Mouse (Mus musculus) stomach, embryonic 16.5 days (tissue): ENCODE data around the gene Nhp2. TPM values are rescaled to one million over a fixed set of nuclear protein-coding genes. Genes with fewer than 3 reads are reported as not detected.

Source experiments
- ATAC-seq: fragments of 200-750 bp; cut with Nextera tagmentation; 2 replicates; pipeline ENCODE4 v1.8.0; 2017; ENCODE audit warnings: moderate number of reproducible peaks, moderate TSS enrichment; ENCODE audit not compliant: insufficient read depth, low FRiP score
- H3K27ac ChIP-seq: fragments of 300-500 bp; sonication (generic); 2 replicates; pipeline ENCODE4 v1.5.1; 2014; ENCODE audit warnings: low read length
- H3K27me3 ChIP-seq: fragments of 300-500 bp; sonication (generic); 2 replicates; pipeline ENCODE4 v1.6.1; 2014; ENCODE audit warnings: low read length, control low read depth, mixed read lengths; ENCODE audit not compliant: control insufficient read depth, insufficient read depth
- H3K36me3 ChIP-seq: fragments of 300-500 bp; sonication (generic); 2 replicates; pipeline ENCODE4 v1.6.1; 2014; ENCODE audit warnings: low read length; ENCODE audit not compliant: control insufficient read depth, insufficient read depth
- H3K4me1 ChIP-seq: fragments of 300-500 bp; sonication (generic); 2 replicates; pipeline ENCODE4 v1.6.1; 2014; ENCODE audit warnings: low read length, control low read depth, mixed read lengths; ENCODE audit not compliant: control insufficient read depth, insufficient read depth
- H3K4me2 ChIP-seq: fragments of 300-500 bp; sonication (generic); 2 replicates; pipeline ENCODE4 v1.6.1; 2014; ENCODE audit warnings: low read depth, low read length, mixed read lengths
- H3K4me3 ChIP-seq: fragments of 300-500 bp; sonication (generic); replicated peaks from 2 replicates; pipeline ENCODE4 v1.5.1; 2014; ENCODE audit warnings: mild to moderate bottlenecking, low read length
- H3K9ac ChIP-seq: fragments of 300-500 bp; sonication (generic); 2 replicates; pipeline ENCODE4 v1.6.1; 2014; ENCODE audit warnings: low read length
- H3K9me3 ChIP-seq: fragments of 300-500 bp; sonication (generic); replicated peaks from 2 replicates; pipeline ENCODE4 v1.6.1; 2016; ENCODE audit warnings: low read length, control low read depth; ENCODE audit not compliant: control insufficient read depth
- WGBS: fragments of 180-500 bp; shearing (Covaris S2); extraction: QIAGEN DNeasy Blood & Tissue Kit; methylation state at CpG from one replicate; pipeline ENCODE4 v1.1.7; 2014; 5-methylcytosine and 5-hydroxymethylcytosine counted together
- polyA plus RNA-seq: library from polyadenylated mRNA; unstranded; fragments of >200 nt; fragmentation: Nextera tagmentation; extraction: Ambion mirVana; gene quantifications from 2 replicates; pipeline ENCODE4 v1.2.1, GENCODE M21; 2015

Nhp2 gene
- polyA plus RNA-seq, 1 experiment from 2014 or later, result 138 TPM

DNA sequence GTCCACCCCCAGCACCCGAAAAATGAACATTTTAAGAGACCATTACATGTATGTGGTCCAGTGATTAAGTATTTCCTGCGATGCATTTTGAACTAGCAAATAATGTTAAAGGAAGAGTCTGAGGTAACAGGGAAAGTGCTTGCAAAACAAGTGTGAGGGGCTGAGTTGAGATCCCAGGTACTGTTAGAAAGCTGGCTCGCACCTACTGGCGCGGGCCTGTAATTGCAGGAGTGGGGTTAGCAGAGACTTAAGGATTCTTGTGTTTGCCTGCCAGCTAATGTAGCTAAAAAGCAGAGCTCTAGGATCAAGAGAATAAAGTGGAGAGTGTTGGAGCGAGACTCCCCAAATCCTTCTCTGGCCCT, 16.8 kb downstream of the Nhp2 start:
- Histone ChIP-seq H3K4me2 (peak overlapping the region; percentile 72), H3K9ac (peak overlapping the region; percentile 81), H3K9me3 (no peaks in the 10 kb centered on the region), H3K27me3 (no peaks in the 10 kb centered on the region), H3K27ac (peak overlapping the region; percentile 88), H3K4me1 (peaks cover 10% of the 10 kb centered on the region), H3K4me3 (peak overlapping the region; percentile 68), H3K36me3 (no peaks in the 10 kb centered on the region)
- 4% methylated on average over 6 of the region's 6 CpGs for WGBS
- peak; percentile 42; the same call in 1 of the 2 replicates for ATAC-seq

DNA sequence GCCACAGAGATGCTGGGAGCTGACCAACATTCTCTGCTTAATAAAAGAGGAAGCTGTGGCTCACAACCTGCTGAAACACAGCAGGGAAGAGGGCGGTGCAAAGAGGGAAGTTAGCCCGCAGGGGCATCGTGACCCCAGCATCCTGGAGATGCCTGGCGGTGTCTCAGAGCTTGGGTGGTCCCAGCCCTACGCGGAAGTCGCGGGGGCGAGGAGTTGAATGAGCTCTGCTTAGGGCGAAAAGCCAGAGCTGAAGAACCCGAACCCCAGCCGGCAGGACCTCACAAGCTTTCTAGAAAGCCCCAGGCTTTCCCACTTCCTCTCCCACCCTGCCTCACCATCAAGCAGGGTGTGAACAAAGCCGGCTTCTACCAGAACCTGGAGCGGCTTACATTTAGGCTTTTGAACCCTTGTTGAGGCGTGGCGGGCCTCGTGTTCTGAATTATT, 18.5 kb downstream of the Nhp2 start:
- Histone ChIP-seq H3K27ac (peak overlapping the region; percentile 74), H3K4me3 (peak overlapping the region; percentile 25)

DNA sequence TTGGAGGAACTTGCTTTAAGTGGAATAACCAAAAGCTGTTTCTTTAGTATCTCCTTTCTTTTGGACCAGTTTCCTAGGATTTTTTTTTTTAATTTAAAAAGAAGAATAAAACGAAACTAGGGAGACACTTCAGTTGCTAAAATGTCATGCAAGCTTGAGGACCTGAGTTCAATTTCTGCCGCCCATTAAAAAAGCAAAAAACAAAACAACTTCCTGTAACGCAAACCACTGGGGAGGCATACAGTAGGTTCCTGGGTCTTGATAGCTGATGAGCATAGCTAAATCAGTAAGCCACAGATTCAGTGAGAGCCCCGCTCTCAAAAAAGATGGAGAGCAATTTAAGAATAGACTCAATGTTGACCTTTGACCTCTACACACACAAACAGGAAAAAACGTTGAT, 19.0 kb downstream of the Nhp2 start:
- no peak for ATAC-seq
- no peak overlapping the region; the same call in 1 of the 2 replicates for H3K4me3 ChIP-seq
- 0 out of 2 replicates have a peak overlapping the region, but pooled peaks have one; percentile 74 for H3K27ac ChIP-seq
- peak overlapping the region; percentile 50 for H3K4me2 ChIP-seq
- 69% methylated on average over 5 of the region's 5 CpGs for WGBS
- no peak overlapping the region for H3K9ac ChIP-seq
- H3K4me1 ChIP-seq, result peaks cover 10% of the 10 kb centered on the region
- H3K9me3 ChIP-seq, result no peaks in the 10 kb centered on the region
- no peaks in the 10 kb centered on the region for H3K36me3 ChIP-seq
- H3K27me3 ChIP-seq, result no peaks in the 10 kb centered on the region

More for the DNA sequence above, 18.5 kb downstream of the Nhp2 start:
- Histone ChIP-seq H3K4me2 (peak overlapping the region; percentile 50), H3K9me3 (no peaks in the 10 kb centered on the region), H3K4me1 (peaks cover 10% of the 10 kb centered on the region), H3K9ac (peak overlapping the region; percentile 60), H3K27me3 (no peaks in the 10 kb centered on the region), H3K36me3 (no peaks in the 10 kb centered on the region)
- ATAC-seq, result no peak
- 7% methylated on average over 17 of the region's 17 CpGs for WGBS

DNA sequence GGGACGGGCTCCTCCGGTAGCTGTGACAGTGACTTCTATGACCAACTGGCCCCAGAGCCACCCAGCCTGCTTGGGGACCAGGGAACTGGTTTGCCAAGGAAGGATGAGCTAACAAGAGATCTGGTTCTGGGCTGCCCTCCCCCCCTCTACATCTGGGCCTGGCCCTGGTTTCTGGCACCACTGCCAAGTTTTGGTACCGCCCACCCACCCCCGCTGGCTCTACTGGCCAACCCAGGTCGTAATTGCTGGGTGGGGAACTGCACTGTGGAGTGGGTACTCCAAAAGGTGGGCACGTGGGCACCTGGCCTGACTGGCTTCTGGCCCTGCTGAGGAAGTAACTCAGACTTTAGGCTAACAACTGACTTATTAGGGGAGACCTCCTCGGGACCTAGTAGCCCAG, 21.2 kb downstream of the Nhp2 start:
- no peak overlapping the region for H3K4me2 ChIP-seq
- 81% methylated on average over 7 of the region's 7 CpGs for WGBS
- no peaks in the 10 kb centered on the region for H3K36me3 ChIP-seq
- H3K9me3 ChIP-seq, result no peaks in the 10 kb centered on the region
- no peak overlapping the region for H3K27ac ChIP-seq
- H3K4me3 ChIP-seq, result no peak overlapping the region
- no peaks in the 10 kb centered on the region for H3K27me3 ChIP-seq
- peaks cover 14% of the 10 kb centered on the region for H3K4me1 ChIP-seq
- no peak; the same call in 1 of the 2 replicates for ATAC-seq
- H3K9ac ChIP-seq, result no peak overlapping the region; the same call in 1 of the 2 replicates

DNA sequence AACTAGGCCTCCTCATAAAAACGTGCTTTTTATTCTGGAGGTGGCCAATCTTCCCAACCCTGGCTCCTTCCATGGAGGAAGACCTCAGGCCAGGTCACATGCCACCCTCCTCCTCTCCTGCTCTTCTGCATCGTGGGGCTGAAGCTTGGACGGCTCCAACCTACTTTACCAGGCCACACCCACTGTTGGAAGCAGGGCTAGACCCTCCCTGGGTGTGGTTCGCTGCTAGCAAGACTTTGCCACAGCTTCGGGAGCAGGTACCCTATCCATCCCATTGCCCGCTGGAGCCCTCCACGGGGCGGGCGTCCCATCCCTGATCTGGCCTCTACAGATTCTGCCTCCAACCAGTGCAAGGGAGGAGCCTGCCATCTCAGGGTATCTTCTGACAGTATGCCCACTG, 23.7 kb downstream of the Nhp2 start:
- Histone ChIP-seq H3K27me3 (no peaks in the 10 kb centered on the region), H3K36me3 (no peaks in the 10 kb centered on the region), H3K4me3 (no peak overlapping the region), H3K4me2 (no peak overlapping the region), H3K27ac (no peak overlapping the region), H3K9me3 (no peaks in the 10 kb centered on the region), H3K4me1 (peaks cover 11% of the 10 kb centered on the region), H3K9ac (no peak overlapping the region)
- 63% methylated on average over 9 of the region's 9 CpGs for WGBS
- ATAC-seq, result no peak

DNA sequence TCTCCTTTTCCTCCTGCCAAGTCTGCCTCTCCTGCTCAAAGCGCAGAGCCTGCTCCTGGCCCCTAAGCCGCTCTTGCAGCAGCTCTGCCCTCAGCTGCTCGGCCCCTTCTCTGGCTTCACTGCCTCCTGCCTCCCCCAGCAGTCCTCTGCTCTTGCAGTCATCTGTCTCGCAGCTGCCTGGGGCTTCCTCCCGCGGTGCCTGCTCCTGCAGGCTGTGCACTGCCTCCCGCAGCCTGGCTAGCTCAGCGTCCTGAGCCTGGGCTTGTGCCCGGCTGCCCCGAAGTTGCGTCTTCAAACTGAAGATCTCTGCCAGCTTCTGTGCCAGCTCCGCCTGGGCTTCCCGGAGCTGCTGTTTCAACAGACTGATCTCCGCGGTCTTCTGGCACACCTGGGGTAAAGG, 24.2 kb downstream of the Nhp2 start:
- ATAC-seq, result no peak
- Histone ChIP-seq H3K4me2 (no peak overlapping the region), H3K27me3 (no peaks in the 10 kb centered on the region), H3K36me3 (no peaks in the 10 kb centered on the region), H3K9ac (no peak overlapping the region), H3K4me1 (0 out of 2 replicates have a peak, but pooled peaks cover 16% of the 10 kb centered on the region), H3K4me3 (no peak overlapping the region), H3K27ac (no peak overlapping the region), H3K9me3 (no peaks in the 10 kb centered on the region)
- WGBS, result 55% methylated on average over 15 of the region's 15 CpGs

DNA sequence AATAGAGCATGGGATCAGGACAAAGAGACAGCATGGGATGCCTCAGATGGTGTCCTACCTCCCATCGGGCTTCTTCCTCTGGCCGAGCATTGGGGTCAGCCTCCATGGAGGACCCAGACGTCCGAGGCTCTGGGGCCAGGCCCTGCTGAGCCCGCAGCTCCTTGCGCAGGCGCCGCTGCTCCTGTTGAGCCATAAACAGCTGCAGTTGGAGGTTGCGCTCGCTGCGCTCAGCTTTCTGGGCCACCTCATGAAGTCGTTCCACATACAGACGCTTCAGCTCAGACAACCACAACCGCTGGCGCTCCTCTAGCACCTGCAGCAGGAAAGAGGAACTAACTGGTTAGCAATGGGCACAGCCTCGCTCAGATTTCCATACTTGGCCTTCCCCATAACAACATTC, 24.7 kb downstream of the Nhp2 start:
- 83% methylated on average over 16 of the region's 16 CpGs for WGBS
- Histone ChIP-seq H3K36me3 (no peaks in the 10 kb centered on the region), H3K4me3 (no peak overlapping the region), H3K9ac (no peak overlapping the region), H3K27ac (no peak overlapping the region), H3K4me2 (no peak overlapping the region), H3K27me3 (no peaks in the 10 kb centered on the region), H3K9me3 (no peaks in the 10 kb centered on the region), H3K4me1 (peaks cover 21% of the 10 kb centered on the region; the same call in 1 of the 2 replicates)
- no peak for ATAC-seq

DNA sequence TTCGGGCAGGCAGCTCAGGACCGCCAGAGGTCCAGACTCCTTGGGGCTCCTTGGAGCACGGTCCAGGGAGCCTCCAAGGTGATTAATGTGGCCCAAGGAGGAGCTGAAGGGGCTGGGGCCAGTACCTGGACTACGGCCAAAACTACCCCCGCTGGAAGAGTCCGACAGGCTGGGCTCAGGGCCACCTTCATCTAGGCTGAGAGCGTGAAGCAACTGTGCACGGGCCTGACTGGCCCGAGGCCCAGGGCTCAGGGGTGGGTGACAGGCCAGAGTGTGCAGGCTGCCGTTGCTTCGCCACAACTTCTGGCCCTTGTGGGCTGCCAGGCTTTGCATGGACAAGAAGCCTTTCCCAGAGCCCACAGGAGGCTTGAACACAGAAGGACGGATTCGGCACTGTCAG, 25.8 kb downstream of the Nhp2 start:
- Histone ChIP-seq H3K4me3 (no peak overlapping the region), H3K9ac (no peak overlapping the region), H3K4me2 (no peak overlapping the region), H3K27ac (no peak overlapping the region), H3K27me3 (no peaks in the 10 kb centered on the region), H3K36me3 (no peaks in the 10 kb centered on the region), H3K9me3 (no peaks in the 10 kb centered on the region), H3K4me1 (peaks cover 24% of the 10 kb centered on the region)
- ATAC-seq, result no peak
- 61% methylated on average over 13 of the region's 13 CpGs for WGBS

DNA sequence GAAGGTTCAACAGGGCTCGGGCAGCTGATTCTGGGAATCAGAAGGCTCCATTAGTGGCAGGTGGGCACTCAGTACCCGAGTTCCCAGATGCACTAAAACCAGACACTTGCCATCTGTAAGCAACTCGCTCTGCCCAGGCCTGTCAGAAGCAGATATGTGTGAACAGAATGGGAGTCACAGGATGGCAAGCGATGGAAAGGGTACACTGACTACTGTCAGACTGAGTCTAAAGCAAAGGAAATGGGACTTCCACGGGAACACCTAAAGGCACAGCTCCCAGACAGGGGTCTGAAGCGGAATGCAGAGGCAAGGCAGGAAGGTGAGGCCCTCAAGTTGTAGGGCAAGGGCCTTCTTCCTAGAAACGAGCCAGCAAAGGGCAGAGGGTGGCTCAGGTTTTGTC, 26.7 kb downstream of the Nhp2 start:
- Histone ChIP-seq H3K9ac (no peak overlapping the region), H3K4me3 (no peak overlapping the region), H3K4me1 (peaks cover 24% of the 10 kb centered on the region), H3K9me3 (no peaks in the 10 kb centered on the region), H3K4me2 (no peak overlapping the region), H3K27me3 (no peaks in the 10 kb centered on the region), H3K36me3 (no peaks in the 10 kb centered on the region), H3K27ac (0 out of 2 replicates have a peak overlapping the region, but pooled peaks have one; percentile 3)
- no peak for ATAC-seq
- WGBS, result 75% methylated on average over 7 of the region's 7 CpGs
